Mouse (Mus musculus): ENCODE data around the gene Sept11. TPM values are rescaled to one million over a fixed set of nuclear protein-coding genes. Genes with fewer than 3 reads are reported as not detected.

Gene Sept11
- polyA plus RNA-seq, 1 experiment from 2014 or later, result 28.7 TPM

DNA sequence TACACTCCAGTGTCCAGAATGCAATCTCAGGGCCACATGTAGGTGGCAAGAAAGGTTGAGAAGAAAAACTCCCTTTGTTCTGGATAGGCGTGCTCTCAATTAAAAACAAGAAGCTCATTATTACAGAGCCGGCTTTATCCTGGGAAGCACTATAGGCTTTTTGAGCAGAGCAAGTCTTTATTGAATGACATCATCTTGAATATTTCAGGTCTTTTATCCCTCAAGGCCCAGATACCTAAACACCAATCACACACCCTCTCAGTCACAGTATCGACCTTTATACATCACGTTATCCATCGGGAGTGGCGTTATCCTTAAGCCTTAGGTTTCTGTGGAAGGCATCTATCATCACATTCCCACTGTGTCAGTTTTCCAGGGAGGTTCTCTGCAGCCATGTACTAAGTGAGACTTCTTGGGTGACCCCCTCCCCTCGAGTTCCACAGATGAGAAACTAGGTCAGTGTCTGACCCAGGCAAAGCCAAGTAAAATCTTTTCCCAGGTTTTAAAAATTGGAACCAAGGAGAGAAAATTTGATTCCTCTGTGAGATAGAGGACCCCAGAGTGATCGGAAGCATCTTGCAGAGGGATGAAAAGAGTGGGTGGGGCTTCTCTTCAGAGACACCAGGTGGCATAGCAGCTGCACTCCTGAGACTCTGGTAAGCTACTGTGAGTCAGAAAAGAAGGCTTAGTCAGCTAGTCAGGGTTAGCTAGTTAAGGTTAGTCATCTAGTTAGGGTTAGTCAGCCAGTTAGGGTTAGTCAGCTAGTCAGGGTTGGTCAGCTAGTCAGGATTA, 39.4 kb upstream of the Sept11 start:
- H3K36me3 ChIP-seq, result no peaks in the 10 kb centered on the region
- H3K9me3 ChIP-seq (replicated peaks), result no peaks in the 10 kb centered on the region
- H3K9ac ChIP-seq, result no peak overlapping the region
- H3K27me3 ChIP-seq, result 0 out of 2 replicates have a peak, but pooled peaks cover 2% of the 10 kb centered on the region
- DNase-seq, result no peak
- H3K27ac ChIP-seq, result no peak overlapping the region
- no peaks in the 10 kb centered on the region for H3K4me1 ChIP-seq (replicated peaks)
- no peak for ATAC-seq (ENCODE audit: low read depth)
- no peak overlapping the region for H3K4me3 ChIP-seq (replicated peaks)
- WGBS (ENCODE audit: insufficient replicate concordance), result 48% methylated on average over 8 of the region's 8 CpGs
- no peak overlapping the region for H3K4me2 ChIP-seq

DNA sequence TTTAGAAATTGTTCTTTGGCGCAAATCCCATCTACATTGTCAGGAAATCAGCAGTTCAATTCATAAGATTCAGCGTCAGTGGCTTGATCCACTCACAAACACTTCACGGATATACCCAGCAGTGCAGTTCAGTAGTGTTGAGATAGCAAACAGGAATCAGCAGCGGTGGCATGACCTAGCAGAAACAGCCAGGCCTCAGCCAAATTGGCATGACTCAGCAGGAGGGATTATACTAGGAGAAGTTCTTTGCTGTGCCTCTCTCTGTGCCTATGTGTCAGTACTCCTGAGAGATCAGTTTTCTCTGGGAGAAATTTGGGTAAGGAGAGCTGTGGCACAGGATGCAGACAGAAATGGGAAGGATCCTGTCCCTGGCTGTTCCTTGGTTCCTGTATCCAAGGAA, 32.4 kb upstream of the Sept11 start:
- Histone ChIP-seq H3K4me1 (replicated peaks) (no peaks in the 10 kb centered on the region), H3K4me2 (no peak overlapping the region), H3K9ac (no peak overlapping the region), H3K27me3 (no peaks in the 10 kb centered on the region), H3K27ac (0 out of 2 replicates have a peak overlapping the region, but pooled peaks have one; percentile 12), H3K4me3 (replicated peaks) (no peak overlapping the region), H3K9me3 (replicated peaks) (no peaks in the 10 kb centered on the region), H3K36me3 (no peaks in the 10 kb centered on the region)
- 41% methylated on average over 4 of the region's 4 CpGs for WGBS (ENCODE audit: insufficient replicate concordance)
- ATAC-seq (ENCODE audit: low read depth) (peak; percentile 70), DNase-seq (no peak)

DNA sequence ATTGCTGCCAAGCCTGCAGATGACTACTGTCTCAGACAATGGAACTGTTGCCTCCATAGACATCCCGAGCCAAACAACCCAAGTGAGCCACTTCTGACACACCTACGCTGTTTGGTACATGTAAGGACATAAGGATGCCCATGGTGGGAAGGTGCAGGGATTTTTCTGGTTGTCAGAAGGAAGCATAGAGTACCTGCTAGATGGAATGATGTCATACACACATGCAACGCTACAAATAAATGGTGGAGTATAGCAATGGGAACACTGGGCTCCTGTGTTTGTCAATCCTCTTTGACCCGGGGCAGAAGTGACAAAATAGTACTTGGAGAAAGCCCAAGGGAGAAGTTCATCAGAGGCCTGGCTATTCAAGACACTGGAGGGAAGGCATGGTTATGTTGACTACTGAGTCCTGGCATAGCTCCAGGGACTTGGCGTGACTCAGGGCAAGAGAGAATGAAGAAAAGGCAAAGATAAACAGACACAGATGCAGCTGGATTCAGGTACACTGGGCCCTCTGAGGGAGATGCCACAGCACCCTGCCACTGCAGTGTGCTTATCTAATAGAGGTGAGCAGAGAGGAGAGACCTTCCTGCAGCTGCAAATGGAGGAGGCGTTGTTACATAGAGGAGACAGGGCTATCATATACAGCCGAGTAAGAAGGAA, 15.4 kb upstream of the Sept11 start:
- no peak overlapping the region for H3K4me2 ChIP-seq
- no peaks in the 10 kb centered on the region for H3K4me1 ChIP-seq (replicated peaks)
- 68% methylated on average over 7 of the region's 7 CpGs for WGBS (ENCODE audit: insufficient replicate concordance)
- H3K27ac ChIP-seq, result no peak overlapping the region
- H3K27me3 ChIP-seq, result no peaks in the 10 kb centered on the region
- no peak overlapping the region for H3K4me3 ChIP-seq (replicated peaks)
- no peaks in the 10 kb centered on the region for H3K9me3 ChIP-seq (replicated peaks)
- H3K36me3 ChIP-seq, result no peaks in the 10 kb centered on the region
- no peak for ATAC-seq (ENCODE audit: low read depth)
- no peak for DNase-seq
- H3K9ac ChIP-seq, result no peak overlapping the region

DNA sequence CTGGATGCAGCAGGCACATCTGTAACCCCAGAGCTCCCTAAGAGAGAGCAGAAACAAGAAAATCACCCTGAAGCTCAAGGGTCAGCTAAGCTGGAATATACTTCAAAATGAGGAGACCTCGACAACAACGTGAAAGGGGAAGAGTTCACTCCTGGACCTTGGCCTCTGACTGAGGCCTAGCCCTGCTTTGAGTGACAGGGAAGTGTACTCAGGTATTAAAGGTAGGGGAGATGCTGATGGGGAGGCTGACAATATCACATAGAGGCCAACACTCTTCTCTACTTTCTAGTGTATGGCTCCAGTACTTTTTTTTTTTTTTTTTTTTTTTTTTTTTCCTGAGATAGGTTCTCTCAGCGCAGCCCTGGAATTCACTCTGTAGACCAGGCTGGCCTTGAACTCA, 13.6 kb upstream of the Sept11 start:
- no peak overlapping the region for H3K4me3 ChIP-seq (replicated peaks)
- no peaks in the 10 kb centered on the region for H3K36me3 ChIP-seq
- WGBS (ENCODE audit: insufficient replicate concordance), result 76% methylated on average over 3 of the region's 3 CpGs
- no peaks in the 10 kb centered on the region for H3K9me3 ChIP-seq (replicated peaks)
- H3K4me1 ChIP-seq (replicated peaks), result no peaks in the 10 kb centered on the region
- no peak overlapping the region for H3K27ac ChIP-seq
- DNase-seq (no peak), ATAC-seq (ENCODE audit: low read depth) (no peak)
- H3K27me3 ChIP-seq, result no peaks in the 10 kb centered on the region
- H3K9ac ChIP-seq, result no peak overlapping the region
- H3K4me2 ChIP-seq, result no peak overlapping the region

DNA sequence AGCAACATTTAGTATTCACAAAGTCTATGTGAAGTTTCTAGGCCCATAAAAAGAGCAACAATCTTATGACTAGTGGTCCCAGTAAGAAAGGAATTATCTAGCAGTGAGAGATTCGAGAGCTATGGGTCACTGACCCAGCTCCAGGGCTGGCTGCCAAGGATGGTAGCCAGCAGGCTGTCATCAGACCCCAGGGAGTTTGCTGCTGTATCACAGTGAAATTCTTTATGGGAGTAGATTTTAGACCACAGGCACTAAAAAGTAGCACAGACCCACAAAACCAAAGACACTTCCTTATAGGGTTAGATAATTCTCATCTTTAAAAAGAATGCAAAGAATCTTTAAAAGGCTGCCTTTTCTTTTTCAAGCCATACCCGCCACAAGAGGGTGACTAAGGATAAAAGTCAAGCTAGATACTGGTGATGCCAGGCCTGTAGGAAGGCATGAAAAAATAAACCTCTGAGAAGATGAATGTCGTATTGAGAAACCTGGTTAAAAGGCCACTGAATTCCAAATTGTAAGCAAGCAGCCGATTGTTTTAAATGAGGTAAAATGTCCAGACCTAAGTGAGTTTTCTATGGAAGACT, 8.1 kb upstream of the Sept11 start:
- no peak for DNase-seq

DNA sequence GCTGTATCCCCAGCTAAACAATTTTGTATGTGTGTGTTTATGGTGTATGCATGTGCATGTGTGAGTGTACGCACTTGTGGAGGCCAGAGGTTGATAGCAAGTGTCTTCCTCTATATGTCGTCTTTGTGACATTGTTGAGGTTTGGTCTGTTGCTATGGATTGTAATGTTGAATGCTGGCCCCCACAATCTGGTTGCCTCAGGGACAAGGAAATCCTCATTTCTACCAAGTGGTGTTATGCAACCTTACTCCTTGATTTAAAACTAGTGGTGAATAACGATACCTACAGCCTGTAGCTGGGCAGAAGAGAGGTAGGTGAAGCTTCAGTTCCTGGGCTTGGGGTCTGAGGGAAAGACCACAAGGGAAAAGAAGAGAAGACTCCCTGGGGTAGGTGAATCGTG, 7.3 kb upstream of the Sept11 start:
- no peak overlapping the region for H3K4me3 ChIP-seq (replicated peaks)
- H3K4me1 ChIP-seq (replicated peaks), result no peaks in the 10 kb centered on the region; the same call in 1 of the 2 replicates
- ATAC-seq (ENCODE audit: low read depth), result no peak
- no peak overlapping the region for H3K4me2 ChIP-seq
- DNase-seq, result no peak
- H3K27ac ChIP-seq, result no peak overlapping the region
- no peaks in the 10 kb centered on the region for H3K9me3 ChIP-seq (replicated peaks)
- H3K9ac ChIP-seq, result no peak overlapping the region
- 62% methylated on average over 4 of the region's 4 CpGs for WGBS (ENCODE audit: insufficient replicate concordance)
- no peaks in the 10 kb centered on the region for H3K36me3 ChIP-seq
- no peaks in the 10 kb centered on the region for H3K27me3 ChIP-seq

More for the DNA sequence above, 8.1 kb upstream of the Sept11 start:
- Histone ChIP-seq H3K9ac (no peak overlapping the region), H3K4me2 (no peak overlapping the region), H3K27ac (no peak overlapping the region), H3K9me3 (replicated peaks) (no peaks in the 10 kb centered on the region), H3K36me3 (no peaks in the 10 kb centered on the region), H3K4me3 (replicated peaks) (no peak overlapping the region), H3K27me3 (no peaks in the 10 kb centered on the region), H3K4me1 (replicated peaks) (no peaks in the 10 kb centered on the region)
- 51% methylated on average over 4 of the region's 4 CpGs for WGBS (ENCODE audit: insufficient replicate concordance)
- ATAC-seq (ENCODE audit: low read depth), result no peak

DNA sequence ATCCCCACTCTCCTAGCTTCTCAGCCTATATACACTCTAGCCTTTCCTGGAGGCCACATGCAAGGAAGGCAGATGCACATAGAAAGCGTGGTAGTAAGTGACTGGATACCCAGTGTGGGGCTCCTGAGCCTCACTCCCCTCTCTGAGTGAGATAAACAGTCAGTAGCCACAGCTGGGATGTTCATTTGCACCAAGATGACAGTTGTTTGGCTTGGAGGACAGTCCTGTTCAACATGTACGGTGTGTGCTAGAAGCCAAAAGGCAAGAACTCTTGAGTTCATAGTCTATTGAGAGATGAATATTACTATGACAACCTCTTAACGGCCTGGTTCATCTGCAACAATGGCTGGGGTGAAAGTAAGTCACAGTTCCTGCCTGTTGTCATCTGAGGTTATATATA, 2.0 kb upstream of the Sept11 start:
- ATAC-seq (ENCODE audit: low read depth) (no peak), DNase-seq (no peak)
- 63% methylated on average over 3 of the region's 3 CpGs for WGBS (ENCODE audit: insufficient replicate concordance)
- Histone ChIP-seq H3K4me2 (0 out of 2 replicates have a peak overlapping the region, but pooled peaks have one; percentile 93), H3K9me3 (replicated peaks) (no peaks in the 10 kb centered on the region), H3K4me1 (replicated peaks) (peaks cover 39% of the 10 kb centered on the region), H3K9ac (no peak overlapping the region), H3K27ac (no peak overlapping the region), H3K4me3 (replicated peaks) (no peak overlapping the region), H3K36me3 (no peaks in the 10 kb centered on the region), H3K27me3 (no peaks in the 10 kb centered on the region)

DNA sequence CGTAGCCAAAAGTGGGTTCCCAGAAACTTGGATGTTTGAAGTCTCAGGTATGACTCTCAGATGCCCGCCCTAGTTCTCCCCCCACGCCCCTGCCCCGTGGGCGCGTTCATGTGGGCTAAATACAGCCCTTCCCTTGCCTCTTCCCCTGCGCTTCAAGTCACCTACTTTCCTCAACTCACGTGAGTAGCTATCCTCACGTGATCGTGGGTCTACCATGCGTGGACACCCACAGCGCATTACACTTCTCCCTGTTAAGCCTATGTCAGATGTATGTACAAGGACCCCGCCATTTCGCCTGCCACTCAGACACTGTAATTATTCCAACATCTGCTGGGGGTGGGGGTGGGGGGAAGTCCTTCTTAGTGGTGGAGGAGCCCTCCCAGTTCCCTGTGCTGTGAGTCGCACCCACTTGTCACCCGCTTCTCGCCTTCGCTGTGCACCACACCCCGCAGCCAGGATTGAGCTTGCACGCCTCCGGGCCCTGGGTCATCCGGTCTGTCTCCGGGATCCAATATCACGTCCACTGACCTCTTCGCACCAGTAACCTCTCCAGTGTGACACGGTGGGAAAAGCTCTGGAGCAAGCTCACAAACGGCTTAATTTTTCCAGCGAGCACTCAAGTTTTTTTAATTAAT, 973 bp upstream of the Sept11 start:
- peak overlapping the region; percentile 93 for H3K4me2 ChIP-seq
- 6% methylated on average over 28 of the region's 28 CpGs for WGBS (ENCODE audit: insufficient replicate concordance)
- peaks cover 44% of the 10 kb centered on the region for H3K4me1 ChIP-seq (replicated peaks)
- H3K36me3 ChIP-seq, result no peaks in the 10 kb centered on the region
- no peaks in the 10 kb centered on the region for H3K9me3 ChIP-seq (replicated peaks)
- no peaks in the 10 kb centered on the region for H3K27me3 ChIP-seq
- H3K9ac ChIP-seq, result peak overlapping the region; percentile 85
- peak overlapping the region; percentile 77 for H3K4me3 ChIP-seq (replicated peaks)
- ATAC-seq (ENCODE audit: low read depth), result 0 out of 2 replicates have a peak, but pooled peaks have one; percentile 10
- DNase-seq, result peak; percentile 18
- H3K27ac ChIP-seq, result 0 out of 2 replicates have a peak overlapping the region, but pooled peaks have one; percentile 34

DNA sequence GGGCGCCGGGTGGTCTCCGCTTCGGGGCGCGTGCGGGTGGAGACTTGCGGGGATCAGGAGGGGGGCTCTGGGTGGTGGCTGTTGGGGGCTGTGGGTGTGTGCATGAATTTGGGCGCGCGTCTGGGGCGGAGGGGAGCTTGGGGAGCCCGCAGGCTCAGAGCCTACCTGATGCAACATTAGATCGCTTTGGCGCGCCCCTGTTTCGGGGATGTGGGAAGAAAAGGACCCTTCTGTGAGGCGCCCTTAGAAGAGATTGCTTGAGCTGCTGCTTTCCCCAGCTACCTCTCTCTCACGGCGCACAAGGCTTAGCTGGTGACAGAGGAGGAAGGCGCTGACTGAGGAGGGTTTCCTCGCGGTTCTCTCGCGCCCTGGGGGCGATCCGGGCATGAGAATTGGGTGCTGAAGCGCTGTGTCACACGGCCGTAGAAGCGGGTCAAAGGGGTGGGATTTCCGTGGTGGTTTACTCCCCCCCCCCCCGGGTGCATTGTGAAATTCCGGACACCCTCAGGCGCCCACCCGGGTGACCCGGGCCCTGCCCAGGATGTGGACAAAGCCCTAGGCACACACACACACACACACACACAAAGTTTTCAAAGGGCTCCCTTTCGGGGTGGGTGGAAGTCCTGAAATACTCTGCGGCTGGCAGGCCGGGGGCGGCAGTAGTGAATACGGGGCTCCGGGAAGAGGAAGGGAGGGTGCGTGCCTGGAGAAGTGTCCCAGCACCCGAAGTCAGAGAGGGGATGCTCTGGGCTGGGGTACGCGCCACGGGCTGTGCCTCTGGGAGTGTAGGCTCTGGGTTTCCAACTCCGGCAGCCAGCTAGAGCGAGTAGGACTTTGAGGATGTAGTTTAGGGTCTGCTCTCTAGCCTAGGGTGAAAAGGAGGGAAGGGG, 646 bp downstream of the Sept11 start:
- no peaks in the 10 kb centered on the region for H3K9me3 ChIP-seq (replicated peaks)
- peak overlapping the region; percentile 77 for H3K4me3 ChIP-seq (replicated peaks)
- H3K27me3 ChIP-seq, result no peaks in the 10 kb centered on the region
- no peaks in the 10 kb centered on the region for H3K36me3 ChIP-seq
- peak; percentile 39 for ATAC-seq (ENCODE audit: low read depth)
- WGBS (ENCODE audit: insufficient replicate concordance), result under 1% methylated on average over 50 of the region's 50 CpGs
- DNase-seq, result peak; percentile 7
- peak overlapping the region; percentile 85 for H3K9ac ChIP-seq
- peak overlapping the region; percentile 68 for H3K27ac ChIP-seq
- H3K4me2 ChIP-seq, result peak overlapping the region; percentile 93
- H3K4me1 ChIP-seq (replicated peaks), result peaks cover 55% of the 10 kb centered on the region

DNA sequence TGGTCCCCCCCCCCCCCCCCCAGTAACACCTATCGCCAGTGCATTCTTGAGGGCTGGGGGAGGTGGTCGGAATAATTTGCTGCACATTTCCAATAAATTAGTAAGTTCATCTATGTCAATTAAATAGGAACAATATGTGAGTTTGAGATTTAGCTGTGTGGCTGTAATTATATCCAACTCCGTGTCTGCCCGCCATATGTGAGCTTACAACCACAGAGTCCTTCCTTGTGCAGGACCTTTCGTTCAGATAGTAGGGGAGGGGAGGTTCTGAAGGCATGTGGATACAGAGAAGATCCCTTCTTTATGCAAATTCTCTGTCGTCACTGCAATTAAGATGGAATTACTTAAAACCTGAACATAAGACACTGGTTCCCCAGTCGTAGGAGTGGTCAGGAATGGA, 2.1 kb downstream of the Sept11 start:
- Histone ChIP-seq H3K9ac (no peak overlapping the region), H3K27me3 (no peaks in the 10 kb centered on the region), H3K9me3 (replicated peaks) (no peaks in the 10 kb centered on the region), H3K36me3 (no peaks in the 10 kb centered on the region), H3K4me1 (replicated peaks) (peaks cover 55% of the 10 kb centered on the region), H3K4me3 (replicated peaks) (no peak overlapping the region), H3K27ac (no peak overlapping the region), H3K4me2 (peak overlapping the region; percentile 93)
- ATAC-seq (ENCODE audit: low read depth) (no peak), DNase-seq (no peak)
- WGBS (ENCODE audit: insufficient replicate concordance), result 71% methylated on average over 7 of the region's 7 CpGs

Measured in liver, embryonic 13.5 days (tissue).